Mouse (Mus musculus) olfactory bulb, adult 2 months (tissue): ENCODE measurements at regions not wholly inside any gene's neighbourhood (a gene's known extent, or its start where the extent isn't known, plus 50 kb on each side); places are given as distances from the start of the nearest gene placed in this dataset.

Experiments used
- CTCF ChIP-seq: fragments of 200-500 bp; IDR thresholded peaks from 2 replicates; pipeline ENCODE4 v1.5.1; 2012; ENCODE audit warnings: low read depth, mild to moderate bottlenecking, low read length, moderate library complexity; ENCODE audit not compliant: insufficient read depth
- POLR2A ChIP-seq: fragments of 200-500 bp; IDR thresholded peaks from 2 replicates; pipeline ENCODE4 v1.6.1; 2012; ENCODE audit warnings: mild to moderate bottlenecking, low read depth, low read length, moderate library complexity; ENCODE audit not compliant: insufficient read depth

- no peak for TF ChIP-seq CTCF
- TF ChIP-seq POLR2A, result no peak
Measured at GRCm38 (mm10) chr3:103451971-103452370, 123.1 kb upstream of the Syt6 start.
